Mouse (Mus musculus): Measurements from ENCODE around the gene Rad51c. TPM values are rescaled to one million over a fixed set of nuclear protein-coding genes. Genes with fewer than 3 reads are reported as not detected.

The Rad51c gene
- total and polyA plus RNA-seq, 3 experiments: 4.8 to 6.8 (median 6.3) TPM

DNA sequence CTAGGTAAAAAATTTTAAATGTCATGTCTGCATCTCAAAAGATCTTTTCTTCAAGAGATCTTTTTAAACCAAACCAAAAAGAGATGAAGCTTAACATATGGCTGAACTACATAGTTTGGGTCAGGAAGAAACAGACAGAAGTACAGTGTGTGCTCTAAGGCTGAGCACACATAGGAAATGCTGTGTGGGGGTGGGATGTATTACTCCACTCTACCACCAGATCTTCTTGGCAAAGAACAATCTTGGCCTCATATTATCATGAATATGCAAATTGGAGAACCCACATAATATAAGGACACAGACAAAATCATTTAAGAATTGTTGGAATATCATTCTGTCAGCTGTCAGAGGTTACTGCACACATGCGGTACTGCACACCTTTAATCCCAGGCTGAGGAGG is 19.1 kb downstream of the Rad51c start:
- H3K4me3 ChIP-seq (replicated peaks in 1 of 3; ENCODE audit: low read depth in 2 of 3, low read length in 2 of 3, poor library complexity in 1 of 3): no peak overlapping the region
- H3K4me1 ChIP-seq (ENCODE audit: control insufficient read depth in 1 of 2, insufficient read depth in 2 of 2): no peaks in the 10 kb centered on the region
- H3K27ac ChIP-seq (ENCODE audit: insufficient read depth, low read depth): no peak overlapping the region
- H3K9ac ChIP-seq (ENCODE audit: insufficient read depth, low read depth): no peak overlapping the region
- no peaks in the 10 kb centered on the region for H3K79me2 ChIP-seq (replicated peaks; ENCODE audit: control insufficient read depth, extremely low read depth, insufficient read depth, poor library complexity, severe bottlenecking)
- no peaks in the 10 kb centered on the region for H3K27me3 ChIP-seq (replicated peaks)
- dilution Hi-C loops (cut with MboI; ENCODE audit: extremely low pct_ligation_motif_present, extremely low pct_unique_long_range_greater_than_20kb, low sequenced_read_pairs) (no loop called here), in situ Hi-C loops (cut with MboI; ENCODE audit: low pct_ligation_motif_present, low pct_unique_long_range_greater_than_20kb, low sequenced_read_pairs) (no loop called here)
- DNase-seq (ENCODE audit: extremely low read depth): no peak
- H3K36me3 ChIP-seq (replicated peaks in 1 of 2; ENCODE audit: control insufficient read depth in 1 of 2, insufficient read depth in 1 of 2, low read length in 1 of 2): peaks cover 0 to 1% of the 10 kb centered on the region in 2 experiments
- H3K9me3 ChIP-seq (replicated peaks; ENCODE audit: low read length): no peaks in the 10 kb centered on the region
- no peak overlapping the region for H3K4me2 ChIP-seq (ENCODE audit: insufficient read depth, low read depth, poor library complexity, severe bottlenecking)
- TF ChIP-seq CHD2 (IDR thresholded peaks at IDR 0.05; ENCODE audit: low read length): no peak
- TF ChIP-seq MAFK (IDR thresholded peaks at IDR 0.05; ENCODE audit: insufficient replicate concordance, low read length): no peak
- no peak for TF ChIP-seq NRF1 (IDR thresholded peaks at IDR 0.05; ENCODE audit: low read depth, low read length)
- TF ChIP-seq IRF4 (IDR thresholded peaks at IDR 0.05; ENCODE audit: low read depth, low read length): no peak
- TF ChIP-seq EP300 (IDR thresholded peaks at IDR 0.05; ENCODE audit: low read length): no peak
- no peak for TF ChIP-seq UBTF (IDR thresholded peaks at IDR 0.05; ENCODE audit: low read depth, low read length)
- no peak for TF ChIP-seq TCF12 (IDR thresholded peaks at IDR 0.05; ENCODE audit: low read depth, low read length)
- no peak for TF ChIP-seq USF2 (conservative IDR thresholded peaks at IDR 0.05; ENCODE audit: low read depth, low read length)
- TF ChIP-seq SMC3 (IDR thresholded peaks at IDR 0.05; ENCODE audit: low read depth, low read length): no peak
- TF ChIP-seq RAD21 (IDR thresholded peaks at IDR 0.05; ENCODE audit: low read depth, low read length): no peak
- TF ChIP-seq JUN (IDR thresholded peaks at IDR 0.05; ENCODE audit: insufficient read depth, low read depth, low read length): no peak
- TF ChIP-seq CTCF (conservative IDR thresholded peaks at IDR 0.05 in 1 of 2, IDR thresholded peaks at IDR 0.05 in 1 of 2; ENCODE audit: low read depth in 2 of 2, low read length in 2 of 2): no peak
- no peak for TF ChIP-seq KAT2A (IDR thresholded peaks at IDR 0.05; ENCODE audit: insufficient replicate concordance, low read length)
- no peak for TF ChIP-seq MAX (IDR thresholded peaks at IDR 0.05; ENCODE audit: low read length)
- no peak for TF ChIP-seq MXI1 (IDR thresholded peaks at IDR 0.05; ENCODE audit: low read depth, low read length)
- no peak for TF ChIP-seq JUND (conservative IDR thresholded peaks at IDR 0.05; ENCODE audit: low read depth, low read length)

DNA sequence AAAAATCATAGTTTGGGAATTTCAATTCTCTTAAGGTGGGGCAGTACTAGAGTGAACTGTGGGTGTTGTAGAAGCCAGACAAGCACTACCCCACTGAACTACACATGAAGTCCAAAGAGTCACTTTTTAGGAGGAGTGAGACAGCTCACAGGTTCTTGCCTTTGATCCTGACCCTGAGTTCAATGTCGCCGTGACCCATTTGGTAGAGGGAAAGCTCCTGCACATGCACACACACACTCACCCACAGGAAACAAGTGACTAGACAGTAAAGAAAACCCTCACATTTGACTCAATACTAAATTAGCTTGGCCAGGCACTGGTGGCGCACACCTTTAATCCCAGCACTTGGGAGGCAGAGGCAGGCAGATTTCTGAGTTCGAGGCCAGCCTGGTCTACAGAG is 20.2 kb downstream of the Rad51c start:
- TF ChIP-seq SMC3 (IDR thresholded peaks at IDR 0.05; ENCODE audit: low read depth, low read length): no peak
- no peak for TF ChIP-seq TCF12 (IDR thresholded peaks at IDR 0.05; ENCODE audit: low read depth, low read length)
- no peak for TF ChIP-seq MEF2A (IDR thresholded peaks at IDR 0.05; ENCODE audit: borderline replicate concordance, low read depth, low read length)
- no peak for TF ChIP-seq CHD1 (IDR thresholded peaks at IDR 0.05; ENCODE audit: low read depth, low read length)
- no peak for TF ChIP-seq MAFK (IDR thresholded peaks at IDR 0.05; ENCODE audit: insufficient replicate concordance, low read length)
- TF ChIP-seq EP300 (IDR thresholded peaks at IDR 0.05; ENCODE audit: low read length): no peak
- no peak for TF ChIP-seq RCOR1 (conservative IDR thresholded peaks at IDR 0.05; ENCODE audit: low read depth, low read length)
- TF ChIP-seq SIN3A (IDR thresholded peaks at IDR 0.05; ENCODE audit: low read length): no peak
- no peak for TF ChIP-seq CTCF (conservative IDR thresholded peaks at IDR 0.05 in 1 of 2, IDR thresholded peaks at IDR 0.05 in 1 of 2; ENCODE audit: low read depth in 2 of 2, low read length in 2 of 2)
- no peak for TF ChIP-seq USF2 (conservative IDR thresholded peaks at IDR 0.05; ENCODE audit: low read depth, low read length)
- no peak for TF ChIP-seq ZC3H11A (IDR thresholded peaks at IDR 0.05; ENCODE audit: low read depth, low read length)
- no peak for TF ChIP-seq POLR2A (IDR thresholded peaks at IDR 0.05; ENCODE audit: low read depth, low read length)
- no peak for TF ChIP-seq NRF1 (IDR thresholded peaks at IDR 0.05; ENCODE audit: low read depth, low read length)
- no peaks in the 10 kb centered on the region for H3K4me1 ChIP-seq (ENCODE audit: control insufficient read depth in 1 of 2, insufficient read depth in 2 of 2)
- no peak overlapping the region for H3K9ac ChIP-seq (ENCODE audit: insufficient read depth, low read depth)
- no peak overlapping the region for H3K27ac ChIP-seq (ENCODE audit: insufficient read depth, low read depth)
- no peak overlapping the region for H3K4me2 ChIP-seq (ENCODE audit: insufficient read depth, low read depth, poor library complexity, severe bottlenecking)
- no peak overlapping the region for H3K4me3 ChIP-seq (replicated peaks in 1 of 3; ENCODE audit: low read depth in 2 of 3, low read length in 2 of 3, poor library complexity in 1 of 3)
- dilution Hi-C loops (cut with MboI; ENCODE audit: extremely low pct_ligation_motif_present, extremely low pct_unique_long_range_greater_than_20kb, low sequenced_read_pairs) (no loop called here), in situ Hi-C loops (cut with MboI; ENCODE audit: low pct_ligation_motif_present, low pct_unique_long_range_greater_than_20kb, low sequenced_read_pairs) (no loop called here)
- H3K27me3 ChIP-seq (replicated peaks): no peaks in the 10 kb centered on the region
- H3K36me3 ChIP-seq (replicated peaks in 1 of 2; ENCODE audit: control insufficient read depth in 1 of 2, insufficient read depth in 1 of 2, low read length in 1 of 2): peaks cover 0 to 1% of the 10 kb centered on the region in 2 experiments
- no peaks in the 10 kb centered on the region for H3K9me3 ChIP-seq (replicated peaks; ENCODE audit: low read length)
- no peak for DNase-seq (ENCODE audit: extremely low read depth)
- H3K79me2 ChIP-seq (replicated peaks; ENCODE audit: control insufficient read depth, extremely low read depth, insufficient read depth, poor library complexity, severe bottlenecking): no peaks in the 10 kb centered on the region
